Mouse (Mus musculus): ENCODE results near the gene Ube2j2. TPM values are rescaled to one million over a fixed set of nuclear protein-coding genes. Genes with fewer than 3 reads are reported as not detected.

Ube2j2 gene
- polyA plus RNA-seq, 1 experiment from 2014 or later = 99.7 TPM

DNA sequence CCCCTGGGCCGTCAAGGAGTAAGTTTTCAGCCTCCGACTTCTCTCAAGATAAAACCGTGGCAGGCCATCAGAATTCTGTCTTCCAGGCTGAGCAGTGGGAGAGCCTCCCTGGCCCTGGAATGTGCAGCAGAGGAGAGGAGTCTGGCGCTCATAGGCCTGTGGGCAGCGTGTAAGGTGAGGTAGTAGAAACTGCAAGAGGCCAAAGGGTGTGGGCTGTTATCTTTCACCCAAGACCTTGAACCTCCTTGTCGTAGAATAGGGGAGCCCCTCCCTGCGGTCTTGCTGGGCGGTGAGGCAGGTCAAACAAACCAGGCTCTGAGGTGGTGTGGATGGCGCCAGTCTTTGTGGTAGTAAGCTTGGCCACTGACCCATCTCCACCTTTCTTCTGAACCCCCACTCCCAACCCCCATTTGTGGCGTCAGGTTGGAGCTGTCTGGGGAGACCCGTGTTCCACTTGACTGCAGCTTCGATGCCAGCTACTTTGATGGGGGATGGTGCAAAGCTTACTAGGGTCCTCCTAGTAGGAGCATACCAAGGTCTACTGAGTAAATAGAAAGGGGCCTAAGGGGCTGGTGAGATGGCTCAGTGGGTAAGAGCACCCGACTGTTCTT is 25.5 kb downstream of the Ube2j2 start:
- Histone ChIP-seq H3K27ac (no peak overlapping the region), H3K4me1 (no peaks in the 10 kb centered on the region), H3K36me3 (peaks cover 21% of the 10 kb centered on the region), H3K9ac (no peak overlapping the region), H3K27me3 (no peaks in the 10 kb centered on the region), H3K4me3 (no peak overlapping the region), H3K4me2 (no peak overlapping the region), H3K9me3 (no peaks in the 10 kb centered on the region)
- no peak for ATAC-seq (ENCODE audit: insufficient number of reproducible peaks, low FRiP score, low TSS enrichment, low read depth)
- 77% methylated on average over 13 of the region's 13 CpGs for WGBS

DNA sequence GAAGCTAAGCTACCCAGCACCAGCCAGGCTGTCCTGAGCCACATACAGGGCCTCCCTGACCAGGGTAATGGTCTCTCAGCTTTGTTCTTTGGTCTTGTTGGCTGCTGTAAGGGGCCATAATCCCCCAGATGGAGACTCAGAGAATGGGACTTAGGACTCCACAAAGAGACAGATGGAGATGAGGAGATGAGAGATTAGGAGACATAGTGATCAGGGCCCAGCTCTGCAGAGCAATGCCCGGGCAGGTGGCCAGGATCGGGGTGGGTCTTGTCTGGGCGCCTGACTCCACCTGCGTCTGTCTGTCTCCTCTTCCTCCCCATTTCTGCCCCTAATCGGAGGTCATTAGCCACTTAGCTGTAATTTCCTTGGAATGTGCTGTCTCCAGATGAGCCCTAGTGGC is 26.7 kb downstream of the Ube2j2 start:
- no peak for ATAC-seq (ENCODE audit: insufficient number of reproducible peaks, low FRiP score, low TSS enrichment, low read depth)
- Histone ChIP-seq H3K4me1 (no peaks in the 10 kb centered on the region), H3K27me3 (no peaks in the 10 kb centered on the region), H3K27ac (no peak overlapping the region), H3K4me2 (no peak overlapping the region), H3K4me3 (no peak overlapping the region), H3K36me3 (peaks cover 14% of the 10 kb centered on the region), H3K9me3 (no peaks in the 10 kb centered on the region), H3K9ac (no peak overlapping the region)
- 78% methylated on average over 5 of the region's 5 CpGs for WGBS

DNA sequence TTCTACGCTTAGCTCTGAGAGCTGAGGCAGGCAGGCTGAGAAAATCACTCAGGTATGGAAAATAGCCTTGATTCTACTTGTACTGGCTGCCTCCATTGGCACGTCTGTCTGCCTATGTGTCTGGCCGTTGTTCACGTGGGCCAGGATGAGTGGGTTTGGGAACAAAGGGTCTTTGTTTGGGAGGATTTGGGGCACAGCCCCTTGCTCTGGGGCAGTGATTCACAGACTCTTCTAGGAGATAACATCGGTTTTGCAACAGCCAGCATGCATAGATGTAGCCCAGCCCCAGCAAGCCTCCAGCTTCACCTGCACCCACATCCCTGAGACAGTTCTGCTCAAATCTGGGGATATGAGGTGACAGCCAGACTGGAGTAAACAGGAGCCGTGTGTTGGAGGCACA is 29.0 kb downstream of the Ube2j2 start:
- H3K9ac ChIP-seq = no peak overlapping the region
- H3K4me3 ChIP-seq = no peak overlapping the region
- no peaks in the 10 kb centered on the region for H3K27me3 ChIP-seq
- no peaks in the 10 kb centered on the region for H3K4me1 ChIP-seq
- no peak overlapping the region for H3K4me2 ChIP-seq
- no peak for ATAC-seq (ENCODE audit: insufficient number of reproducible peaks, low FRiP score, low TSS enrichment, low read depth)
- 79% methylated on average over 6 of the region's 6 CpGs for WGBS
- H3K36me3 ChIP-seq = no peaks in the 10 kb centered on the region
- no peak overlapping the region for H3K27ac ChIP-seq
- H3K9me3 ChIP-seq = no peaks in the 10 kb centered on the region

DNA sequence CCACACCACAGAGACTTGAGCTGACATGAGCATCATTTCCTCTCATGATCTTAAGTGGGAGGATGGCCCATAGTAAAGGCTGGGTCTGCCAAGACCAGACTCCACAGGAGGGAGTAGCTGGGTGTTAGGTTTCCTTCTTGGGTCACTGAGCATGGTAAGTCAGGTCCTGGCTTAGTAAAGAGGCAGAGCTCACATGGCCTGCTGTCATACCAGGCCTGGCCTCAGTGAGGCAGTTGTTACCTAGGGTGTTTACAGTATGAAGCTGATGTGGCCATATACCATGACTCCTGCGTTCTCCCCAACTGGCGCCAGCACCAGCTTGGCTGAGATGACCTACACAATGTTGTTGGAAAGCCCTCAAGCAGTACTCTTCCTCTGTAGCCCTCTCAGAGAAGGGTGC is 29.6 kb downstream of the Ube2j2 start:
- Histone ChIP-seq H3K4me3 (no peak overlapping the region), H3K4me2 (no peak overlapping the region), H3K27me3 (no peaks in the 10 kb centered on the region), H3K36me3 (no peaks in the 10 kb centered on the region), H3K27ac (no peak overlapping the region), H3K4me1 (no peaks in the 10 kb centered on the region), H3K9me3 (no peaks in the 10 kb centered on the region), H3K9ac (no peak overlapping the region)
- ATAC-seq (ENCODE audit: insufficient number of reproducible peaks, low FRiP score, low TSS enrichment, low read depth) = no peak
- 82% methylated on average over 2 of the region's 2 CpGs for WGBS

DNA sequence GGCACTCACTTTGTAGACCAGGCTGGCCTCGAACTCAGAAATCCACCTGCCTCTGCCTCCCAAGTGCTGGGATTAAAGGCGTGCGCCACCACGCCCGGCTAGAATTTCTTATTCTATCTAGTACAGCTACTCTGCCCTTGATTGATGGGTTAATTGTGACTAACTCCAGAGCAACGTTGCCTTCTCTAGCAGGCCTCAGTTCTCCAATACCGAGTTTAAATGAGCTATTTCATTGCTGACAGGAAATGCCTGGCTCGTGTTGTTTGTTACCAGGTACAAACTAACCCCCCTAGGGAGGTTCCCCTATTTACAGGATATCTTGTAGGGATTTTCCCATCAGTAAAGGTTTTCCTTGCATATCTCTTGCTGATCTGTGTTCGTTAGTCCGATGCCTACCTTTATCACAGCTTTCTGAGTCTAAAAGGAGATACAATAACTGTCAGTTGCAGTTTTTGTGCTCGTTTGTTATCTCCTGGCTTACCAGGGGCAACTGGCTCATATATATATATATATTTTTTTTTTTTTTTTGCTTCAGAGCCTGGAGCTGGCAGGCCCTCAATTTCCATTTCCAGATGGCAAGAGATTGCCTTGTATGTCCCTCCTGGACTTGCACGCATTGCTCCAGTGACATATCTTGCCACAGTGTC is 37.9 kb downstream of the Ube2j2 start:
- ATAC-seq (ENCODE audit: insufficient number of reproducible peaks, low FRiP score, low TSS enrichment, low read depth) = no peak
- no peak overlapping the region for H3K4me2 ChIP-seq
- no peaks in the 10 kb centered on the region for H3K9me3 ChIP-seq
- no peaks in the 10 kb centered on the region for H3K4me1 ChIP-seq
- 70% methylated on average over 12 of the region's 12 CpGs for WGBS
- H3K27ac ChIP-seq = no peak overlapping the region
- H3K27me3 ChIP-seq = no peaks in the 10 kb centered on the region
- H3K4me3 ChIP-seq = no peak overlapping the region
- no peaks in the 10 kb centered on the region for H3K36me3 ChIP-seq
- no peak overlapping the region for H3K9ac ChIP-seq

GRCm38 (mm10) chr4:155983788-155984187 is 40.2 kb downstream of the Ube2j2 start:
- 18% methylated on average over 2 of the region's 2 CpGs for WGBS
- no peaks in the 10 kb centered on the region for H3K27me3 ChIP-seq

DNA sequence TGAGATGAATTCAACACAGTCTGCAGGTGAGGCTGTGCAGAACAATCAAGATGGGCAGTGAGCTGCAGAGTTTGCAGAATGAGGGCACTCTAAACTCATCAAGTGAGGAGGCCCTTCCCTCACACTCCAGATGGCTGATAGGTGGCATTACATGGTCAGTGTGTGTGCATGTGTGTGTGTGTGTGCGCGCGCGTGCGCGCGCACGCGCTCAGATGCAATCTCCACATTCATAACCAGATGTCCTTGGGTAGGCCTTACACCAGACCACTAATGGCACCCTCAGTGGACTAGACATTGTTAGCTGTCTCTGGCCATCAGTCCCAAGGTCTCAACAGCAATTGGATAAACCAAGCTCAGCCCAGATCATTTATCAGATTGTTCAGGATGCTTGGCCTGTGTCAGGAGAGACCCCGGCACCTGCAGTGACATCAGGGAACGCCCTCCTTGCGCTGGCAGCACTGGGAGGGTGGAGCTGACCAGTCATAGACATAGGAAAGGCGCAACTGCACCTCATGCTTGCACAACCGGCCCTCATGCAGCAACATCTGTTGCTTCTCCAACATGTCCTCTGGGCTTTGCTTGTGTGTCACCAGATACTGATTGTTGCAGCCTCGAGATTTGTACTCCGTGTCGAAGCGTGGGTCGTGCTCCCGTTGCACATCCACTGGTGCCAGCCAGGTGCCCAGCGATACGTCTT is 47.7 kb downstream of the Ube2j2 start:
- Histone ChIP-seq H3K9ac (peak overlapping the region; percentile 74), H3K36me3 (peaks cover 8% of the 10 kb centered on the region), H3K27me3 (no peaks in the 10 kb centered on the region), H3K4me1 (peaks cover 26% of the 10 kb centered on the region), H3K4me3 (peak overlapping the region; percentile 71), H3K9me3 (no peaks in the 10 kb centered on the region), H3K4me2 (peak overlapping the region; percentile 96), H3K27ac (peak overlapping the region; percentile 97)
- no peak for ATAC-seq (ENCODE audit: insufficient number of reproducible peaks, low FRiP score, low TSS enrichment, low read depth)
- 88% methylated on average over 22 of the region's 22 CpGs for WGBS

More at GRCm38 (mm10) chr4:155983788-155984187, 40.2 kb downstream of the Ube2j2 start:
- Histone ChIP-seq H3K4me2 (no peak overlapping the region), H3K9me3 (no peaks in the 10 kb centered on the region), H3K36me3 (no peaks in the 10 kb centered on the region), H3K4me1 (no peaks in the 10 kb centered on the region), H3K27ac (no peak overlapping the region), H3K9ac (no peak overlapping the region), H3K4me3 (no peak overlapping the region)
- ATAC-seq (ENCODE audit: insufficient number of reproducible peaks, low FRiP score, low TSS enrichment, low read depth) = no peak

DNA sequence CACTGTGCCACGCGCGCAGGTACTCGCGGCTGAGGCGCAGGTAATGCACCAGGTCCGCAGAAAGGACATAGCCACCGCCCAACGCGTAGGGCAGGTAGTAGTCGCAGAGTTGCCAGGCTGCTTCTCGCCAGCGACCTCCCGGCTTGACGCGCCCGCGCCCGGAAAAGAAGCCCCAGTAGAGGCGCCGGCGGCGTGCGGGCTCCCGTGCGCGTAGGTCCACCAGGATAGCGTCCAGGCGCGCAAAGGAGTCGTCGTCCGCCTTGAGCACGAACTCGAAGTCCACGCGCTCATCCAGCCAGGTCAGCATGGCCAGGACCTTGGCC is 48.2 kb downstream of the Ube2j2 start:
- 0 out of 2 replicates have a peak, but pooled peaks have one; percentile 6 for ATAC-seq (ENCODE audit: insufficient number of reproducible peaks, low FRiP score, low TSS enrichment, low read depth)

DNA sequence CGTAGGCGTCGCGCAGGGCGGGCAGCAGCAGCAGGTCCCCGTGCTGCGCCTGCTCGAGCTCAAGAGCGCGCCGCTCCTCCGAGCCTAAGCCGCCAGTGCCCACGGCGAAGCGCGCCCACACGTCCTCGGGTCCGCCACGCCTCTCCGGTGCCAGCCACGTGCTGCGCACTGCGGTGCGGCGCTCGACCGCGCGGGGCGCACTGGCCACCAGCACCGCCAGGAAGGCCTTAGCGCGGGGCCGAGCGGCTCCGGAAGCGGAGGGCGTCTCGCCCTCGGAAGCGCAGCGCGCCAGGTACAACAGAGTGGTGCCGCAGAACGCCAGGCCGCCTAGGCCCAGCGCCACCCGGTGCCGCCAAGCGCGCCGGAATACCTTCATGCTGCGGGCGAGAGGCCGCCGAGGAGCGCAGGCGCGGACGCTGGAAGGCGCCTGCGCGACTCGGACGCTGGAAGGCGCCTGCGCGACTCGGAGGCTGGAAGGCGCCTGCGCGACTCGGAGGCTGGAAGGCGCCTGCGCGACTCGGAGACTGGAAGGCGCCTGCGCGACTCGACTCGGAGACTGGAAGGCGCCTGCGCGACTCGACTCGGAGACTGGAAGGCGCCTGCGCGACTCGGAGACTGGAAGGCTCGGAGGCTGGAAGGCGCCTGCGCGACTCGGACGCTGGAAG is 48.7 kb downstream of the Ube2j2 start, which contains the start of the genes B3galt6 and Sdf4:
Gene B3galt6 (minus strand): TSS at position 409 of the 665 bp plus-strand sequence.
Gene Sdf4 (plus strand): TSS at position 632 of the 665 bp plus-strand sequence.
- Histone ChIP-seq H3K4me2 (peak within 1 kb of the TSS; percentile 96), H3K27me3 (no peaks in the 10 kb centered on the region), H3K4me1 (peaks cover 26% of the 10 kb centered on the region), H3K36me3 (peaks cover 18% of the 10 kb centered on the region), H3K9me3 (no peaks in the 10 kb centered on the region), H3K9ac (peak within 1 kb of the TSS; percentile 74), H3K27ac (peak within 1 kb of the TSS; percentile 98), H3K4me3 (peak within 1 kb of the TSS; percentile 71)
- ATAC-seq (ENCODE audit: insufficient number of reproducible peaks, low FRiP score, low TSS enrichment, low read depth) = peak; percentile 78
- WGBS = under 1% methylated on average over 97 of the region's 99 CpGs

More for the DNA sequence above, 48.2 kb downstream of the Ube2j2 start:
- Histone ChIP-seq H3K4me1 (peaks cover 26% of the 10 kb centered on the region), H3K36me3 (peaks cover 13% of the 10 kb centered on the region), H3K27ac (peak overlapping the region; percentile 97), H3K4me3 (peak overlapping the region; percentile 71), H3K4me2 (peak overlapping the region; percentile 96), H3K9me3 (no peaks in the 10 kb centered on the region), H3K27me3 (no peaks in the 10 kb centered on the region), H3K9ac (peak overlapping the region; percentile 74)
- 25% methylated on average over 37 of the region's 37 CpGs for WGBS

GRCm38 (mm10) chr4:155992906-155993547 is 49.4 kb downstream of the Ube2j2 start:
- peak; percentile 84 for ATAC-seq (ENCODE audit: insufficient number of reproducible peaks, low FRiP score, low TSS enrichment, low read depth)
- H3K4me3 ChIP-seq = peak overlapping the region; percentile 71
- peaks cover 24% of the 10 kb centered on the region for H3K36me3 ChIP-seq
- no peaks in the 10 kb centered on the region for H3K27me3 ChIP-seq
- WGBS = under 1% methylated on average over 70 of the region's 70 CpGs
- peak overlapping the region; percentile 98 for H3K27ac ChIP-seq
- H3K9me3 ChIP-seq = no peaks in the 10 kb centered on the region
- peaks cover 26% of the 10 kb centered on the region for H3K4me1 ChIP-seq
- H3K9ac ChIP-seq = peak overlapping the region; percentile 59
- peak overlapping the region; percentile 61 for H3K4me2 ChIP-seq

GRCm38 (mm10) chr4:155993606-155994005 is 50.0 kb downstream of the Ube2j2 start:
- H3K4me3 ChIP-seq = peak overlapping the region; percentile 71
- H3K27me3 ChIP-seq = no peaks in the 10 kb centered on the region
- WGBS = 2% methylated on average over 15 of the region's 15 CpGs
- peaks cover 29% of the 10 kb centered on the region for H3K36me3 ChIP-seq
- no peaks in the 10 kb centered on the region for H3K9me3 ChIP-seq
- H3K4me2 ChIP-seq = peak overlapping the region; percentile 61
- peaks cover 26% of the 10 kb centered on the region for H3K4me1 ChIP-seq
- H3K9ac ChIP-seq = peak overlapping the region; percentile 59
- ATAC-seq (ENCODE audit: insufficient number of reproducible peaks, low FRiP score, low TSS enrichment, low read depth) = no peak
- H3K27ac ChIP-seq = peak overlapping the region; percentile 98
